Mouse (Mus musculus): Measurements from ENCODE around the gene Rab3c.

DNA sequence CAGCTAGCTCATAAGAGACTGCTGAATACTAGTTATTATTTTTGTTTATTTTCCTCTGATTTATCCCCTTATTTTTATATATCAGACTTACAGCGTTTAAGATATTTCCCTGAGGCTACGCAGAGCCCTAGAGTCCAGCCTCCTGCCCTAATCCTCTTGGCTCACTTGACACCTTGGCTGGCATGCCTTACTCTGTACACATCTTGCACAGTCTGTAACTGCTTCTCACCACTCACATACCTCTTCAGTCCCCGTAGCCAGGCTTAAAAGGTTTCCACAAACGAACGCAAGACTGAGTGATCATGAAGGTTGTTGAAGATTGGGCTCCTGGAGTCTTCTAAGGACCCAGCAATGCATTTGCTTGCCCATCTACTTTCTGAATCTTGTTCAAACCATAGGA, 29.3 kb downstream of the Rab3c start:
- TF ChIP-seq CTCF (IDR thresholded peaks at IDR 0.05) (no peak), POLR2A (IDR thresholded peaks at IDR 0.05; ENCODE audit: insufficient read depth, low read depth, low read length) (no peak)

All from heart, adult 2 months (tissue).